Mouse (Mus musculus): ENCODE results near the gene Cpa1.

DNA sequence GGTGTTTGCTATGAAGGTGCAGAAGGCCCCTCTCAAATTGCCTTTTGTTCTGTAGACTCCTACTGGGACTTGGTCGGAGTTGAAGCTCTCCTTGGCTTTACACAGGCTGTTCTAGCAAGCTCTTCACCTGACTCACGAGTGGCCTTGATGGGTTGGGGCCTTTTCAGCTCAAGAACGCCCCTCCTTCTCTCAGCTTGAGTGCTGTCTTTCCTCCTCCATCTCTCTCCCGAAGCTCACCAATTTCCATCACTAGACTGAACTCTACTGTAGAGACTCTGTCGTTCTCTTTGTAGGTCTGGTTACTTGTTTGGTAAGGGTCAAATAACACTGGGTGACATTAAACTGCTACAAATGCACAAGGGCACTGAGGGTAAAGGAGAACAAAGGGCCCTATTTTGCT lies 53.8 kb downstream of the Cpa1 start:
- TF ChIP-seq CTCF (conservative IDR thresholded peaks at IDR 0.05; ENCODE audit: low read length) (no peak), POU5F1 (IDR thresholded peaks at IDR 0.05; ENCODE audit: borderline replicate concordance, low read length) (no peak)

Measured in E14TG2a.4 (cell line).